Mouse (Mus musculus) c-Kit-positive CD71-negative TER-119-negative erythroid progenitor cells, embryonic 14.5 days (primary cell): ENCODE measurements around the gene Klkb1.
"Not testable (repeated sequence)": the region's sequence is repeated elsewhere in the genome, so short reads cannot be mapped to it uniquely, and the experiment has no call there.

Experiments used
- DNase-seq: peaks from one replicate; pipeline ENCODE4 v3.0.0-alpha.2; 2013; ENCODE audit warnings: low read depth

Gene Klkb1

DNA sequence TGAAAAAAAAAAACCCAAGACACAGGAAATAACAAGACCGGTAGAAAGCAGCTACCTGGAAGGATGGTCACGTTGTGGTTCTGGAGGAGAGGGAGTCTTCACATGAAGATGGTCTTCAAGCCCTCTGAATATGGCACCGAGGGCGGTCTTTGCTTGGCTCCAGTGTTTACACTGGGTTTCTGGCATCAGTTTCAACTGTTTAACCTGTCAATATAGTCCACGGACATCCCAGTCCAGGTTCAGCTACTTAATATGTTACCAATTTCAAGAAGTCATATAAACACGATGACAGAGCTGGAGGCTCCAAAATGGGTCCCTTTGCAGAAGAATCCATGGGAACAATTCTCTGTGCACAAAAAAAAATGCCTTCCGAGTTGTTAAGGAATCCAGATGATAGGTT, at the start of gene Klkb1:
Gene Klkb1, minus strand, starts transcription at position 173 of the 400 bp plus-strand sequence.
- DNase-seq: no peak

DNA sequence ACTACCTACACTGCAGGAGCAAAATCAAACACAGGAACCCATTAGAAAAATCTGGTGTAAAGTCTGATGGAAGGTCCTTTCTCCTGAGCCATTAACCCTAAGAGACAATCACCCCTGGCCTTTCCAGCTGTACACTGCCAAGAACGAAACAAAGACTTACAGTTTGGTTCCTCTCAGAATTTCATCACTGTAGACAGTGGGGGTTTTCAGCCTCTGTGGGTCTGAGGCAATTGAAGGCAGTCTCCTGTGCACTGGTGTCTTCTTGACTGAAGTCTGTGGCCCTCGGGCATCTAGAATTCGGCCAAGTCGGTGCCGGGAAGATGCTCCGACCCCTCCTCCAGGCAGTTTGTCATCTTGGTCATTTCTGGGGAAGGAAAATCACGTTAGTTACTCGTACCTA, 49.6 kb upstream of the Klkb1 start:
- no peak for DNase-seq

GRCm38 (mm10) chr8:45341630-45342628, 47.3 kb upstream of the Klkb1 start:
- DNase-seq: no peak

- no peak for DNase-seq
Measured at GRCm38 (mm10) chr8:45333493-45333892, 38.8 kb upstream of the Klkb1 start.

DNA sequence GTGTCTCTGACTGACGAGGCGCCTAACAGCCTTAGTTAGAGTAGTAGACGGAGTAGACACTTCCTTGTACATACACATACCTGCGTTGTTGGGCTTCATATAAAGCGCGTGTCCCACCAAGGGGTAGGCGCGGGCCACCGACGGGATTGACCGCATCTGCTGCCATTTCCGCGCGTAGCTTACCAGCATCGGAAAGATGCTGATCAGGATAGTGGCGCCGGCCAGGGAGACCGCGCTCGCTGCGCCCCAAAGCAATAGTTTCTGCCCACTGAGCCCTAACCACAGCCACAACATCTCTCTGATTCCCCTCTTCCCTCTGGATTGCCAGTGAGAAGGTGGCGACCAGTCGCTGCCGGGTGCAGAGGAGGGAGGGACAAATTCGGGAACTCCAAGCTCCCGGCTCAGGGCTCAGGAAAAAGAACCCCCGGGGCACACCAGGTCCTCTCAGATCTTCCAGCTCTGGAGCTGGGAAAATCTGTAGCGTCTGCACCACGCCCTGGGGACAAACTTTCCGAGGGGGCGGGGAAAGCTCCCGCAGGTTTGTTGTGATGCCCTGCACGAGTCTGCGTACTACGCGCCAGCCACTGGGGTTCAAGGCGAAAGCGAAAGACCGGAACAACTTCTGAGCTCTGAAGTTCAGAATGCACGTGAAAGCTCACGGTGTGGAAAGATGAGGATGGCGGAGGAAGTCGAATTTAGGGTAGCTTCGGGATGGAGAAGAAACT, 38.2 kb upstream of the Klkb1 start, which contains the start of gene Cyp4v3:
Gene Cyp4v3, minus strand, starts transcription at position 532 of the 725 bp plus-strand sequence.
- peak; percentile 50 for DNase-seq

DNA sequence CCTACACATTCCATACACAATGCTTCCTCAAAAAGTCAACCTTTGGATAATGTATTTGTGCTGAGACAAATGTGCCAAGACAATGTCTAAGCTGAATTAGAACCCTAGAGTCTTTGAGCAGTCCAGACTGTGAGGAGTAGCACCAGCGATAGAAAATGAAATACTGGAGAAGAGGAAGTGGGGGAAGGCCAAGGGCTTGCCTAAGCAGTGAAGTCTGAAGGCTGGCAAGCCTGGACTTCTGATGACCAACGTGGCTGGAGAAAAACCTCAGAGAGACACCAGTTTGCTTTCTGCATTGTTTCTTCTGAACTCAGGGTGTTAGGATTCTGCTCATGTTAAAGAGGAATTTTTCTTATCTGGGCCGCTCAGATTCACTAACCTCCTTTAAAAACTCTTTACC, 36.2 kb upstream of the Klkb1 start:
- no peak for DNase-seq

- DNase-seq: no peak
Measured at GRCm38 (mm10) chr8:45329206-45329980, 34.7 kb upstream of the Klkb1 start.

DNA sequence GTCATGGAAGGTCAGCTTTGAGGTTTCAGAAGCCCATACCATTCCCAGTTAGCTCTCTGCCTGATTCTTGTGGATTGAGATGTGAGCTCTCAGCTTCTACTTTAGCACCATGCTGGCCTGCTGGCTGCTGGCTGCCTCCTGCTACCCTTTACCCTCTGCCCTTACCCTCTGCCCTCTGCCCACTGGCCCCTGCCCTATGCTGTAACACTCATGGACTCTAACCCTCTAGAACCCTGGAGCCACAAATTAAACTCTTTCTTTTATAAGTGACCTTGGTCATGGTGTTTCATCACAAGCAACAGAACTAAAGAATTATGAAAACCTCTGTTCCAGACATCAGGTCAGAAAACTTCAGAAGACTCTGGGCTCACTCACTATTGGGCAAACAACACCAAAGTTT, 32.4 kb upstream of the Klkb1 start:
- DNase-seq: not testable (repeated sequence)

DNA sequence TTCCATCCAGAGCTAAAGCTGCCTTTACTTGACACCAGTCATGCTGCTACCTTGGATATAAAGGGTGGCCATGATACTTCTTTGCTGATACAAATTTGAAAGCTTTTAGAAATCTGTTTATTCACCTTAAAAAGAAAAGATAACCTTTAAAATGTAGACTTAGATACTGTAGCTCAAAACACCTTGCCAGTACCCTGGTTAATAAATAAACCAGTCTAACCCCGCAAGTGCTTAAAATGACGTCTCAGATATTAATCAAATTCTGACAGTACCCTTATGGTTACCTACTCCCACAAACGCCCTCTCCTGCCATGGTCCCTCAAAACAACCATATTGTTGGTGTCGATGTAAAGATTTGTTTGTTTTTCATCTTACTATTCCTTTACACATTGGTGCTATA, 29.5 kb upstream of the Klkb1 start:
- no peak for DNase-seq

- no peak for DNase-seq
Measured at GRCm38 (mm10) chr8:45321365-45321764, 26.7 kb upstream of the Klkb1 start.

- no peak for DNase-seq
Measured at GRCm38 (mm10) chr8:45320930-45321329, 26.3 kb upstream of the Klkb1 start.

DNA sequence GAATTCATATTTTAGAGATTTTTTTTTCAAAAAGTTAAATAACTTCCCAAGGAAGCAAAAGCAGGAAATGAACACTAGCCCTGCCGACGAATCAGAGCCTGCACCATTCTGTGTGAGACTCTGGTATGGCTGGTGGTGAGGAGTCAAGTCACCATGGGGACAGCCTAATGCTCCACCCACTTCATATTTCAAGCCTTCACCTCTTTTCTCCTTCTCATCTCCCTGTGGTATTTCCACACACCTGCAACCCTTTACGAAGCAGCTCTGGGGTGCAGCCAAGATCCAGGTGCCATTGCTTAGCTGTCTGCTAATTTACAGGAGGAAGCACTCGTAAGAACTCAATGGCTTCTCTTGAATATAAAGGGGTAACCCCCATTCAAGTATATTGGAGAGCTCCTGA, 16.3 kb upstream of the Klkb1 start:
- no peak for DNase-seq

- DNase-seq: no peak
Measured at GRCm38 (mm10) chr8:45308366-45308765, 13.7 kb upstream of the Klkb1 start, which contains the start of gene Gm45753. TSS of gene Gm45753 (minus strand) at chr8:45308466.

DNA sequence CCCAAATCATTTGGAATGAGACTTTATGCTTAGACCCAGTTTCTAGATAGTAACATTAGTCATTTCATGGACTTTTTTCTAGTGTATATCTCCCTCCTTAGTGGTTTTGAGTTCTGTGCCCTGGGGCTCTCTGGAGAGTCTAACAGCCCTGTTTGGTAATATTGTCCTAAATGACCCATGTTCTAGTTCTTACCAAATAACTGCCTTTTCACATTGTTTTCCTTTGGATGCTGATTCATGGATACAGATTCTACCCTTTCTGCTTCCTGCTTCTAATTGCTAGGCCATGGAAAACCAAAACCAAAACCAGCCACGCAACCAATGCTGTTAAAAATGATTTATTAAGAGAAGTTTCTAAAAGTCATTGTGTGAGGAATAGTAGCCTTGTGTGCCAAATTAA, 10.8 kb upstream of the Klkb1 start:
- DNase-seq: no peak

GRCm38 (mm10) chr8:45304354-45304753, 9.7 kb upstream of the Klkb1 start:
- no peak for DNase-seq

- no peak for DNase-seq
Measured at GRCm38 (mm10) chr8:45302390-45302789, 7.7 kb upstream of the Klkb1 start.

DNA sequence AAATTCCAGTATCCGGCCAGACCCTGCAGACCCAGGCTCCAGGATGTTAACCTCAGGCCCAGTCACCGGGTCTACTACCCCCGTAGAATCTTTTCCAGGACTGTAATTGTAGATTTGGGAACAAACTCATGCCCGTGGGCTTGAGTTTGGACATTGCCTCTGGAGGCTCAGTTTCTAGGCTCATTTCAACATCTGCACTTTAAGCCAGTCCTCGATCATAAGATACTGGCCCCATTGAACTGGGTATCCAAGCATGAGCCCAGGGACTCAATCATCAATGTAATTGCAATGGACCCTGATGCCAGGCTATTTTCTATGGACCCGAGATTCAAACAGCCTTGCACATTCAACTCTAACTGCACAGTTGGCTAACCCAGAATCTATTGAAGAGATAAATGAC, 617 bp upstream of the Klkb1 start:
- no peak for DNase-seq

DNA sequence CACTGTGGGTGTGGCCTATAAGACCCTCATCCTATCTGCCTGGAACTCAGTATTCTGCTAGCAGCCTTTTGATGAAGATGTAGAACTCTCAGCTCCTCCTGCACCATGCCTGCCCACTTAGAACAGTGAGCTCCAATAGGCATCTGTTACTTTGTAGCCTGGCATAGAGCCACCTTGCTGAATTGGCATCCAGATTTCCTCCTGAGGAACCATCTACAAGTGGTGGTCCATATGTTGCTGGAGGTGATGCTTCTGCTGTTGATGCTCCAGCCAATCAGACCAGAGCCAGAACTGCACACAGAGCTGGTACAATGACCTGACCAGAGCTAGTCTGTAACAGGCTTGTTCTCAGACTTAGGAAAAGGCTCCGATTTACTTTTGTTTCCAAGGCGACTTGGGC, 2.9 kb downstream of the Klkb1 start:
- DNase-seq: no peak

DNA sequence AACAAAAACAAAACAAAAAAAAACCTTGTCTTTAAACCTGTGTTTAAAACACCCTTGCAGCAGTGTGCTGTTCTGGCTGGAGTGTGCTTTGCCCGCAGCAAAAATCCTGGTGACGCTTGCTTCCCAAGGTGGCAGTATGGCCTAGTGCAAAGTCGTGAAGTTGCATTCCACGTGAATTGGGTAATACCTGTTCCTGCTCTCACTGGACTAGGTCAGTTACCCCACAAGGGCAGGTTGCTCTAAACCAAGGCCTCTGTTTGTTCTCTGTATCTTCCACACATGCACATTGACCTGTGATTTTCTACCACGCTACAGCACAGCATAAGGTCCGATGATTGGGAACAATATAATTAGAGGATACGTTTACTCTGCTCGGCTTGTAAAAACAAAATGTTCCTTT, 13.0 kb downstream of the Klkb1 start:
- DNase-seq: no peak

GRCm38 (mm10) chr8:45277453-45277852, 17.2 kb downstream of the Klkb1 start:
- no peak for DNase-seq

GRCm38 (mm10) chr8:45274317-45274716, 20.3 kb downstream of the Klkb1 start:
- DNase-seq: no peak

DNA sequence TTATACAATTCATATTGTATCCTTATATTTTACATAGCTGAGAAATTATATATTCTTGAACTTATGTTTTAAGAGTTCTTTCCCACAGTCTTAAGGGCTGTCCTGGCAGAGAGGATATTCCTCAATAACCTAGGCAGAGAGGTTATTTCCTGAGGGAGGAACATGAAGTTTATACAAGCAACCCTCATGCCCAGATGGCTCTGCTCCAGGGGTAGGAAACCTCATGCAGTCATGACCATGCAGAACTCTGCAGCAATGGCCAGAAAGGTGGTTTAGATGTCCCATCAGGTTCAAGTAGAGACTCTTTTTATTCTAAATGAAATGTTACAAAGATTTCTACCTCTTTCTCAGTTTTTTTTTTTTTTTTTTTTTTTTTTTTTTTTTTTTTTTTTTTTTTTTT, 25.6 kb downstream of the Klkb1 start:
- no peak for DNase-seq
